Mouse (Mus musculus): ENCODE data around the gene Dgki.

Gene Dgki

GRCm38 (mm10) chr6:37026343-37027243 is 273.4 kb downstream of the Dgki start:
- DNase-seq (ENCODE audit: low read depth, low spot score) = no peak

- no peak for DNase-seq (ENCODE audit: low read depth, low spot score)
Measured at GRCm38 (mm10) chr6:37016046-37016445, 283.9 kb downstream of the Dgki start.

GRCm38 (mm10) chr6:37011597-37011996 is 288.4 kb downstream of the Dgki start:
- DNase-seq (ENCODE audit: low read depth, low spot score) = no peak

GRCm38 (mm10) chr6:37007573-37007972 is 292.4 kb downstream of the Dgki start:
- no peak for DNase-seq (ENCODE audit: low read depth, low spot score)

- DNase-seq (ENCODE audit: low read depth, low spot score) = no peak
Measured at GRCm38 (mm10) chr6:37004914-37005313, 295.1 kb downstream of the Dgki start.

GRCm38 (mm10) chr6:37003235-37003634 is 296.7 kb downstream of the Dgki start:
- no peak for DNase-seq (ENCODE audit: low read depth, low spot score)

- DNase-seq (ENCODE audit: low read depth, low spot score) = no peak
Measured at GRCm38 (mm10) chr6:36998942-36999341, 301.0 kb downstream of the Dgki start.

- DNase-seq (ENCODE audit: low read depth, low spot score) = no peak
Measured at GRCm38 (mm10) chr6:36994329-36994728, 305.7 kb downstream of the Dgki start.

- DNase-seq (ENCODE audit: low read depth, low spot score) = no peak
Measured at GRCm38 (mm10) chr6:36990186-36990585, 309.8 kb downstream of the Dgki start.

- DNase-seq (ENCODE audit: low read depth, low spot score) = no peak
Measured at GRCm38 (mm10) chr6:36988800-36989199, 311.2 kb downstream of the Dgki start.

- DNase-seq (ENCODE audit: low read depth, low spot score) = no peak
Measured at GRCm38 (mm10) chr6:36981646-36982045, 318.3 kb downstream of the Dgki start.

- DNase-seq (ENCODE audit: low read depth, low spot score) = no peak
Measured at GRCm38 (mm10) chr6:36980475-36980874, 319.5 kb downstream of the Dgki start.

GRCm38 (mm10) chr6:36978176-36978575 is 321.8 kb downstream of the Dgki start:
- no peak for DNase-seq (ENCODE audit: low read depth, low spot score)

- DNase-seq (ENCODE audit: low read depth, low spot score) = no peak
Measured at GRCm38 (mm10) chr6:36973096-36973495, 326.9 kb downstream of the Dgki start.

- no peak for DNase-seq (ENCODE audit: low read depth, low spot score)
Measured at GRCm38 (mm10) chr6:36972494-36972893, 327.5 kb downstream of the Dgki start.

GRCm38 (mm10) chr6:36969249-36969885 is 330.6 kb downstream of the Dgki start:
- DNase-seq (ENCODE audit: low read depth, low spot score) = no peak

GRCm38 (mm10) chr6:36960658-36961057 is 339.3 kb downstream of the Dgki start:
- no peak for DNase-seq (ENCODE audit: low read depth, low spot score)

GRCm38 (mm10) chr6:36955293-36955692 is 344.7 kb downstream of the Dgki start:
- DNase-seq (ENCODE audit: low read depth, low spot score) = peak; percentile 10

GRCm38 (mm10) chr6:36950648-36951047 is 349.3 kb downstream of the Dgki start:
- no peak for DNase-seq (ENCODE audit: low read depth, low spot score)

- DNase-seq (ENCODE audit: low read depth, low spot score) = no peak
Measured at GRCm38 (mm10) chr6:36947861-36948260, 352.1 kb downstream of the Dgki start.

- DNase-seq (ENCODE audit: low read depth, low spot score) = no peak
Measured at GRCm38 (mm10) chr6:36937527-36937926, 362.5 kb downstream of the Dgki start.

- DNase-seq (ENCODE audit: low read depth, low spot score) = no peak
Measured at GRCm38 (mm10) chr6:36936816-36937215, 363.2 kb downstream of the Dgki start.

- DNase-seq (ENCODE audit: low read depth, low spot score) = no peak
Measured at GRCm38 (mm10) chr6:36931473-36931872, 368.5 kb downstream of the Dgki start.

All from CD4-positive, CD25-positive, alpha-beta regulatory T cell, adult 2 months (primary cell).